ENCODE assay signal across 10 mouse cellular contexts in genomic region chr10:80388731-80389130, GRCm38 (mm10). TPM values are rescaled to one million over a fixed set of nuclear protein-coding genes. Genes with fewer than 3 reads are reported as not detected.
DNase-seq lines count a peak whose midpoint lies in the region; ATAC-seq and TF ChIP-seq lines count a peak whose summit lies in the region.
"Had no signal": no experiment of that assay in that cellular context is flagged by ENCODE, and none has a peak within 500 bp of the region (broad histone marks: within the 10 kb centered on the region; RNA-seq: fewer than 3 reads in every experiment).

No protein-coding gene starts in this region.

- TF ChIP-seq CTCF in testis, adult 2 months (IDR thresholded peaks at IDR 0.05; ENCODE audit: control insufficient read depth, insufficient read depth, insufficient replicate concordance, low read depth, low read length) = no peak

- TF ChIP-seq POLR2A in testis, adult 2 months (IDR thresholded peaks at IDR 0.05; ENCODE audit: control insufficient read depth, low read depth, low read length) = no peak

- H3K9ac ChIP-seq in forebrain, embryonic 16.5 days (replicated peaks; ENCODE audit: low read depth, low read length) = no peak overlapping the region
- 0 out of 2 replicates have a peak overlapping the region, but pooled peaks have one; percentile 97 for H3K9ac ChIP-seq in kidney, embryonic 14.5 days (ENCODE audit: low read depth, low read length)

- no peak for DNase-seq in forebrain, embryonic 10.5 days (ENCODE audit: extremely low spot score, low spot score)
- no peak for DNase-seq in kidney, adult 11 months
- DNase-seq in testis, postnatal 10 days (ENCODE audit: low spot score) = no peak
- peak; percentile 36 for DNase-seq in yolk sac, embryonic 10.5 days (ENCODE audit: low spot score)
- no peak for DNase-seq in layer of hippocampus, postnatal 14 days (ENCODE audit: low spot score in 2 of 2)
- DNase-seq: cerebellum, postnatal 14 days had no signal

- peaks cover 46% of the 10 kb centered on the region for H3K4me1 ChIP-seq in forebrain, embryonic 10.5 days
- peaks cover 21% of the 10 kb centered on the region for H3K4me1 ChIP-seq in forebrain, embryonic 16.5 days (replicated peaks; ENCODE audit: control insufficient read depth, insufficient read depth, low read length)
- H3K4me1 ChIP-seq in kidney, embryonic 14.5 days (ENCODE audit: control insufficient read depth, insufficient read depth, low read length) = peaks cover 29% of the 10 kb centered on the region
- peaks cover 17% of the 10 kb centered on the region for H3K4me1 ChIP-seq in testis, adult 2 months (ENCODE audit: control insufficient read depth, insufficient read depth, low read length)

- WGBS in forebrain, embryonic 10.5 days = 33% methylated on average over 2 of the region's 2 CpGs
- 44% methylated on average over 2 of the region's 2 CpGs for WGBS in forebrain, embryonic 16.5 days
- WGBS in kidney, embryonic 14.5 days = 13% methylated on average over 2 of the region's 2 CpGs

- no peak for ATAC-seq in forebrain, embryonic 16.5 days
- no peak for ATAC-seq in kidney, embryonic 14.5 days (ENCODE audit: low FRiP score, low TSS enrichment)
- ATAC-seq: Patski had no signal

- H3K27ac ChIP-seq in forebrain, embryonic 10.5 days = peak overlapping the region; percentile 95; the same call in 1 of the 2 replicates
- no peak overlapping the region for H3K27ac ChIP-seq in forebrain, embryonic 16.5 days (ENCODE audit: low read length)
- no peak overlapping the region for H3K27ac ChIP-seq in kidney, embryonic 14.5 days (ENCODE audit: low read depth, low read length)
- H3K27ac ChIP-seq in testis, adult 2 months (ENCODE audit: control insufficient read depth, insufficient read depth, low read depth, low read length) = peak overlapping the region; percentile 88

- H3K4me2 ChIP-seq in forebrain, embryonic 16.5 days (ENCODE audit: low read length) = no peak overlapping the region
- no peak overlapping the region for H3K4me2 ChIP-seq in kidney, embryonic 14.5 days (replicated peaks; ENCODE audit: low read depth, low read length)

- H3K4me3 ChIP-seq in forebrain, embryonic 10.5 days = peak overlapping the region; percentile 95
- no peak overlapping the region for H3K4me3 ChIP-seq in forebrain, embryonic 16.5 days (replicated peaks; ENCODE audit: low read length)
- H3K4me3 ChIP-seq in kidney, embryonic 14.5 days (ENCODE audit: low read length) = no peak overlapping the region
- peak overlapping the region; percentile 91 for H3K4me3 ChIP-seq in testis, adult 2 months (ENCODE audit: control insufficient read depth, low read depth, low read length)

- no peaks in the 10 kb centered on the region for H3K9me3 ChIP-seq in forebrain, embryonic 10.5 days
- H3K9me3 ChIP-seq in forebrain, embryonic 16.5 days (ENCODE audit: control insufficient read depth, low read length) = no peaks in the 10 kb centered on the region
- no peaks in the 10 kb centered on the region for H3K9me3 ChIP-seq in kidney, embryonic 14.5 days (ENCODE audit: control insufficient read depth, low read length)

- no peaks in the 10 kb centered on the region for H3K27me3 ChIP-seq in forebrain, embryonic 10.5 days (ENCODE audit: poor library complexity, severe bottlenecking)
- H3K27me3 ChIP-seq in forebrain, embryonic 16.5 days (replicated peaks; ENCODE audit: control insufficient read depth, insufficient read depth, low read length) = no peaks in the 10 kb centered on the region
- H3K27me3 ChIP-seq in kidney, embryonic 14.5 days (ENCODE audit: control insufficient read depth, insufficient read depth, low read length) = no peaks in the 10 kb centered on the region
- H3K27me3 ChIP-seq in testis, adult 2 months (ENCODE audit: control insufficient read depth, insufficient read depth, low read length) = no peaks in the 10 kb centered on the region
- H3K27me3 ChIP-seq: Patski had no signal

- peaks cover 62% of the 10 kb centered on the region for H3K36me3 ChIP-seq in forebrain, embryonic 10.5 days (replicated peaks)
- H3K36me3 ChIP-seq in forebrain, embryonic 16.5 days (ENCODE audit: control insufficient read depth, insufficient read depth) = peaks cover 27% of the 10 kb centered on the region
- H3K36me3 ChIP-seq in kidney, embryonic 14.5 days (ENCODE audit: control insufficient read depth, insufficient read depth, low read length) = peaks cover 46% of the 10 kb centered on the region
- no peaks in the 10 kb centered on the region; the same call in 1 of the 2 replicates for H3K36me3 ChIP-seq in testis, adult 2 months (ENCODE audit: control insufficient read depth, insufficient read depth, low read length)

RNA-seq across cellular contexts. Expression of gene Mex3d, which starts 1.3 kb away (rescaled TPM):
- polyA plus RNA-seq in forebrain, embryonic 10.5 days (2016; fragmentation: Nextera tagmentation; extraction: Ambion mirVana) = 6.8 and 7.0 TPM in 2 replicates
- polyA plus RNA-seq in forebrain, embryonic 16.5 days (2015; fragmentation: Nextera tagmentation; extraction: Ambion mirVana) = 16.3 TPM in 2 replicates
- polyA plus RNA-seq in kidney, embryonic 14.5 days (2014; fragmentation: Nextera tagmentation; extraction: Ambion mirVana) = 8.7 and 14.6 TPM in 2 replicates
- polyA plus RNA-seq in testis, adult 2 months (2012; rRNA removed) = 596 and 686 TPM in 2 replicates
- 10 to 100 TPM; 20.3 to 24.2 TPM for total RNA-seq in layer of hippocampus, postnatal 14 days (2021)

RNA-seq across cellular contexts. Expression of gene Mbd3, which starts 10.6 kb away (rescaled TPM):
- polyA plus RNA-seq in forebrain, embryonic 10.5 days (2016; fragmentation: Nextera tagmentation; extraction: Ambion mirVana) = 343 and 346 TPM in 2 replicates
- 247 and 256 TPM in 2 replicates for polyA plus RNA-seq in forebrain, embryonic 16.5 days (2015; fragmentation: Nextera tagmentation; extraction: Ambion mirVana)
- 248 and 270 TPM in 2 replicates for polyA plus RNA-seq in kidney, embryonic 14.5 days (2014; fragmentation: Nextera tagmentation; extraction: Ambion mirVana)
- polyA plus RNA-seq in testis, adult 2 months (2012; rRNA removed) = 135 and 153 TPM in 2 replicates
- total RNA-seq in layer of hippocampus, postnatal 14 days (2021) = 100 to 1,000 TPM; 121 to 131 TPM

RNA-seq across cellular contexts. Expression of gene Uqcr11, which starts 17.9 kb away (rescaled TPM):
- polyA plus RNA-seq in forebrain, embryonic 10.5 days (2016; fragmentation: Nextera tagmentation; extraction: Ambion mirVana) = 625 and 631 TPM in 2 replicates
- polyA plus RNA-seq in forebrain, embryonic 16.5 days (2015; fragmentation: Nextera tagmentation; extraction: Ambion mirVana) = 455 and 522 TPM in 2 replicates
- 806 and 1,046 TPM in 2 replicates for polyA plus RNA-seq in kidney, embryonic 14.5 days (2014; fragmentation: Nextera tagmentation; extraction: Ambion mirVana)
- 446 and 549 TPM in 2 replicates for polyA plus RNA-seq in testis, adult 2 months (2012; rRNA removed)
- total RNA-seq in layer of hippocampus, postnatal 14 days (2021) = 100 to 1,000 TPM; 620 to 655 TPM

RNA-seq across cellular contexts. Expression of gene Plk5, which starts 32.5 kb away (rescaled TPM):
- polyA plus RNA-seq in forebrain, embryonic 10.5 days (2016; fragmentation: Nextera tagmentation; extraction: Ambion mirVana) = 0.43 and 0.71 TPM in 2 replicates
- 2.2 and 4.5 TPM in 2 replicates for polyA plus RNA-seq in forebrain, embryonic 16.5 days (2015; fragmentation: Nextera tagmentation; extraction: Ambion mirVana)
- 0.62 and 0.66 TPM in 2 replicates for polyA plus RNA-seq in kidney, embryonic 14.5 days (2014; fragmentation: Nextera tagmentation; extraction: Ambion mirVana)
- polyA plus RNA-seq in testis, adult 2 months (2012; rRNA removed) = 1.3 and 1.7 TPM in 2 replicates
- 1 to 10 TPM; 3.2 to 3.4 TPM for total RNA-seq in layer of hippocampus, postnatal 14 days (2021)

RNA-seq across cellular contexts. Expression of gene Adamtsl5, which starts 40.5 kb away (rescaled TPM):
- 0.27 and 0.54 TPM in 2 replicates for polyA plus RNA-seq in forebrain, embryonic 10.5 days (2016; fragmentation: Nextera tagmentation; extraction: Ambion mirVana)
- 0.51 and 0.66 TPM in 2 replicates for polyA plus RNA-seq in forebrain, embryonic 16.5 days (2015; fragmentation: Nextera tagmentation; extraction: Ambion mirVana)
- 1.2 and 2.7 TPM in 2 replicates for polyA plus RNA-seq in kidney, embryonic 14.5 days (2014; fragmentation: Nextera tagmentation; extraction: Ambion mirVana)
- polyA plus RNA-seq in testis, adult 2 months (2012; rRNA removed) = 3.3 and 4.1 TPM in 2 replicates
- 1 to 10 TPM; 2.0 to 2.8 TPM for total RNA-seq in layer of hippocampus, postnatal 14 days (2021)

Comparison
In these comparisons a context has a peak if more than half of its experiments do, and no peak if none do; other contexts are left out.
1. H3K27ac ChIP-seq: peak in forebrain, embryonic 10.5 days (single experiment) and testis, adult 2 months (single experiment); none in forebrain, embryonic 16.5 days (single experiment) and kidney, embryonic 14.5 days (single experiment).
2. H3K4me3 ChIP-seq: peak in forebrain, embryonic 10.5 days (single experiment) and testis, adult 2 months (single experiment); none in forebrain, embryonic 16.5 days (single experiment) and kidney, embryonic 14.5 days (single experiment).
3. RNA of gene Mex3d, which starts 1.3 kb away (polyA plus RNA-seq): 596 to 686 TPM in testis, adult 2 months; 16.3 TPM in forebrain, embryonic 16.5 days, 8.7 to 14.6 TPM in kidney, embryonic 14.5 days and 6.8 to 7.0 TPM in forebrain, embryonic 10.5 days; every median in the first group is over 10 times any median in the second.